Mouse (Mus musculus) c-Kit-negative CD71-positive TER-119-positive erythroid progenitor cells, embryonic 14.5 days (primary cell): ENCODE data around the gene Nyap1.
"Not testable (repeated sequence)": the region's sequence is repeated elsewhere in the genome, so short reads cannot be mapped to it uniquely, and the experiment has no call there.

Source experiments
- DNase-seq: peaks from one replicate; pipeline ENCODE4 v3.0.0-alpha.2; 2013; ENCODE audit warnings: low read depth, low spot score

The Nyap1 gene

DNA sequence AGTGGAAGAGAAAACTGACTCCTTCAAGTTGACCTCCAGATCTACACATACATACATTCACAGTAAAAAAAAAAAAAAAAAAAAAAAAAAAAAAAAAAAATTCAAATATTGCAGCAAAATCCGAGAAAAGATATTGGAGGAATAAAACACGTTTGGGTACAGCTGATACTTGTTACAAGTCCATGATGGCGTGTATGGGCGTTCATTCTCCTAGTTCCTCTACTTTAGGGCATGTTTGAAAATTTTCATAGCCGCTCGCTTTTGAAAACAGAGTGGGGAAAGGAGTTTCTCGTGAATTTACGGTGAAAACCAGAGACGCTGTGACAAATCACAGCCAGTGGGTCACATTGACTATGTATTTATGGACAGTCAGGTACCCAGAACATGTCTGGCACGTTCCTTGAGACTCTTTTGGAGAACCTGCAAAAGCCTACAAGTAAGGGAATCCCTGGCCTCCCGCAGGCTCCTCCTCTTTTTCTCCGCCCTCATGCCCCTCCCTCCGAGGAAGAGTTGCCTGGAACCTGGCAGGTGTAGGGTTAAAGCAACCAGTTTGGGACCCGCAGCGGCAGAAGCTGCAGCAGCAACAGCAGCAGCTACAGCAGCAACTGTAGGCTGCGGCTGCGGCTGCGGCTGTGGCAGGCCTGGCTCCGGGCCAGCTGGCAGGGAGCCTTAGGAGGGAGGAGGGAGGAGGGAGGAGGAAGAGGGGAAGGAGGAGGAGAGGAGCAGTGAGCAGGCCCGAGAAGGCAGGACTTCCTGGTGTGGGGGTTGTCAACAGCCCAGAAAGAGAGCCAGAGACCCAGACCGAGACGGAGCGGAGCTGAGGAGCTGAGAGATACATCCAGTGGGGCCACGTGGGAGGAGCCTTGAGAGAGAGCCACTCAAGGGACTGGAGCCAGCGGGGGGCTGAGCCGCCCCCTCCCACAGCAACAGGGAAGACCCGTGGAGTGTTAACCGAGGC is 4.1 kb upstream of the Nyap1 start, which contains the start of gene Tsc22d4:
TSS of gene Tsc22d4 (plus strand) at position 517 of the 958 bp plus-strand sequence.
- DNase-seq, result peak; percentile 71

DNA sequence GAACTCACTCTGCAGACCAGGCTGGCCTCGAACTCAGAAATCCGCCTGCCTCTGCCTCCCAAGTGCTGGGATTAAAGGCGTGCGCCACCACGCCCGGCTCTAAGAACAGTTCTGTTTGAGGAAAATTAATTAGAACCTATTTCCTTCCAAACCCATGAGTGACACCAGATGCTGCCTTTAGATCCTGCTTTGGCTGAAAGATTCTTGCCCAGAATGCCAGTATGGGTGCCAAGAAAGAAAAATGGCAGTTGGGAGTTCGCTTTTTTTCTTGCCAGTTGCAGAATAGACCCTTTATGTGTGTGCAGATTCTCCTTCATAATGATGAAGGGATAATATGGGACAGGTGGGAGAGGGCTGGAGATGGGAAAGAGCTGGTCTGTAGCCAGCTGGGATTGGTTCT is 2.8 kb upstream of the Nyap1 start:
- no peak for DNase-seq

DNA sequence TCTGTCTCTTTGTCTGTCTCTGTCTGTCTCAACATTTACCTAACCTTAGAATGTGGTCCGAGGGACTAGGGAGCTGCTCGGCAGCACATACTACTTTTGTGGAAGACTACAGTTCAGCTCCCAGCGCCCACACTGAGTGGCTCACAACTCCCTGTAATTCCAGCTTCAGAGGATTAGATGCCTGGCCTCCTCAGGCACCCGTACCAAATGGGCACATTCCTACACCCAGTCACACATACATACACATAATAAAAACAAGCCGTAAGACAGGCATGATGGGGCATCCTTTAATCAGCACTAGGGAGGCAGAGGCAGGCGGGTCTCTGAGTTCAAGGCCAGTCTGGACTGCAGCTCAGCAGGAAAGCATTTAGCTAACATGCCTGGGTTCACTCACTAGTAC is 1.4 kb upstream of the Nyap1 start:
- no peak for DNase-seq

DNA sequence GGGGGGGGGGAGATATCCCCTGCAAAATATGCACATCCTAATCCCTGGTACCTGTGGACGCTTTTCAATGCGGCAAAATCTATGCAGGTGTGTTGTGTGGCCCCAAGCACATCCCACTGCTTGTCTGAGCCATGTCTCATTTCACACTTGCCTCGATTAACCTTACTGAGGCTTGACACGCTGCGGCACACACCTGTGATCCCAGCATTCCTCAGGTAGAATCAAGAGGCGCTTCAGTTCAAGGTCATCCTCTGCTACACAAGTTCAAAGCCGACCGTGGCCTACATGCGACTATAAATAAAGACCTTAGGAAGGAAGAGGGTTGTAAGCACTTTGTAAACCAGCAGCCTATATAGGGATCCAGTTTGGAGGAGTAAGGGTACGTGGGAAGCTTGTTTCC is 641 bp upstream of the Nyap1 start:
- no peak for DNase-seq

DNA sequence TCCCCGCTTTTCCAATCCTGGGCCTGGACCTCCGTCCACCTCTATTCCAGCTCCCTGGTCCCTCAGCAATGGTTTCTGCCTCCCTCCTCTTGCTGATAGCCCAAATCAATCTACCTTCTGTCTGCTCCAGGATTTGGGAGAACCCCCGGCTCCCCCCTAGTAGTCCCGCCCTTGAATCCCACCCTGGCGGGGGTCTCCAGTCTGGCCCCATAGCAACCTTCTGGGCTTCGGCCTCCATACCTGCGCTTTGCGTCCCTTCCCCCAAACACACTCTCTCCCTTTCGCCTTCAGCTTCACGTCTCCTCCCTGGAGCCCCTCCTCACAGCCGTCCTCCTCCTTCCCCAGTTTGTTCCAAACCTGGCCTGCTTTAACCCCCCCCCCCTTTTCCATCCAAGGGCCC is 901 bp downstream of the Nyap1 start:
- DNase-seq, result no peak

DNA sequence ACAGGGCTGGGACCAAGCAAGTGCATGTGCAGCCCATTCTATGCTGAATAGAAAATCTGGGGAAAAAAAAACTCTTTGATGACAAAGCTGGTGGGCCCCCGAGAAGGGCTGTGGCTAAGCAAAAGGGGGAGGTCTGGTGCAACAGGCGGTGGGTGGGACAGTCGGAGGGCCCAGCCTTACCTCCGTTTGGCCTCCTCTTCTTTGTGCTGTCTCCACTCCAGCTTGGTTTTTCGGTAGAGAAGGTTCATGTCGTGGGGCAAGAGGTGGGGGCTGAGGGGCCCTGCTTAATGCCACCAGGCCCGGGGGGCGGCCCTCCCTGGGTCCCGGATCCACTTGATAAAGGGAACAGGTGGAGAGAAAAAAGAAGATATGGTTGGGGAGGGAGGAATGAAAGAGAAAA is 1.9 kb downstream of the Nyap1 start:
- DNase-seq, result no peak

DNA sequence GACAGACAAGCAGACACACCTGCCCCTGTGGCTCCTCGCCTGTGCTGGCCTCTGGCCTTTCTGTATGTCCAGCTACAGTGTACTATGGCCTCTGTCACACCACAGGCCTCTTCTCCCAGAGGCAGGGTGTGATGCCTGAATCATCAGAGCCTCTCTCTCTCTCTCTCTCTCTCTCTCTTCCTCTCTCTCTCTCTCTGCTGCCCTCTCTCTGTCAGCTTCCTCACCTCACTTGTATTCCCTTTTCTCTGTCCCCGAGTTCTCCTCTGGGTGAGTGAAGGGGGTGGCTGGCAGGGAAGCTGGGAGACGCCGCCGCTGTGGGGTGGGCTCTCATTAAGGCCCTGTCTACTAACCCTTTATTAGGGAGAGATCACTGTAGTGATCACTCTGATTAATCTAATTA is 2.9 kb downstream of the Nyap1 start:
- DNase-seq, result no peak

DNA sequence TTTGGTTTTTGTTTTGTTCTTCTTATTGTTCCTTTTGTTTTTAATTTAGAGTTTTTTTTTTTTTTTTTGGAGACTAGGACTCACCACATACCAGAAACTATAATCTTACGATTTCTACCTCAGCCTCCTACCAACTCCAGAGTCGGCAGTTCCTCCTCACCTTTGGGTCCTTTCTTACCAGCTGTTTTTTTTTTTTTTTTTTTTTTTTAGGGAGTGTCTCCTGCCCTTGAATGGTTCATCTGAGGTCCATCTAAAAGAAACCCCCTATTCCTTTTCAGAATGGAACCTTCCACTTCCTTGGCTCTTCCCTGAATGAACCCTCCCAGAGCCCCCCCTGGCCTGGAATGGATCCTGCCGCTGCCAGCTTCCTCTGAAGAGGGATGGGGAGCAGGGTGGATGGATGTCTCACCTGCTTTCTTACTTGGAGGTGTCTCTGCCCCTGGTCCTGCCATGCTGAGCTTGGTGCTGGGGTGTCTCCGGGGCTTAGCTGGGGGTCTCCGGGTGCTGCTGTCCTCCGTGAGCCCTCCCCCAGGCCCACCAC is 3.9 kb downstream of the Nyap1 start:
- no peak for DNase-seq

DNA sequence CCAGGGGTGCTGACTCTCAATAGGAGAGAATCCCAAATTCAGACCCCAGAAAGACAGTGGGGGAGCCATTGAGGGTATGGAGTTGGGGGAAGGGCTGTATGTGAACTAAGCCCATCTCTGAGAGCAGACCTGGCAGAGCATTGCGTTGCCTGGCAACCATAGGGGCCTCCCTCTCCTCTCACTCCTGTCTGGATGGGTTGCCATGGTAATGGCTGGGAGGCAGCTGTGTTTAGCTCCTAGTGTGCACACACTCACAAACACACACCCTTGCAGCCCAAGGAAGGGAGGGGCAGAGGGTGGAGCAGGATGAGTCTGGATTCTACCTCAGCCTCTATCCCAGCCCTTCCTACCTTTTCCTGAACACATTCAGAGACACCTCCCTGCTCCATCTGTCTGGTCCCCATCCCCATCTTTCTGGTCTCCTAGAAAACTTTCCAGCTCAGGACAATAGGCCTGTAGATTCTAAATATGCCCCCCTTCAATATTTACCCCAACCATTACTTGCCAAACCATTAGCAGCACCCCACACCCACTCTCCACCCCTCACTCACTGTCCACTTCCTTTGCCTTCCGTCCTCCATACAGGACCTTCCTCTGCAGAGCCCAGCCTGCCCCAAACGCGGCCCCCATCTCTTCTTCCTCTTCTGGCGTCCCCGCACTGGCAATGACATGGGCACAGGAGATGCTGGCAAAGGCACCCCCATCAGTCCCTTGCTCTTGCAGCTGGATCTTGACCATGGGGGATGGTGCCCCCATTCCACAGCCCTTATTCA is 6.9 kb downstream of the Nyap1 start:
- no peak for DNase-seq

DNA sequence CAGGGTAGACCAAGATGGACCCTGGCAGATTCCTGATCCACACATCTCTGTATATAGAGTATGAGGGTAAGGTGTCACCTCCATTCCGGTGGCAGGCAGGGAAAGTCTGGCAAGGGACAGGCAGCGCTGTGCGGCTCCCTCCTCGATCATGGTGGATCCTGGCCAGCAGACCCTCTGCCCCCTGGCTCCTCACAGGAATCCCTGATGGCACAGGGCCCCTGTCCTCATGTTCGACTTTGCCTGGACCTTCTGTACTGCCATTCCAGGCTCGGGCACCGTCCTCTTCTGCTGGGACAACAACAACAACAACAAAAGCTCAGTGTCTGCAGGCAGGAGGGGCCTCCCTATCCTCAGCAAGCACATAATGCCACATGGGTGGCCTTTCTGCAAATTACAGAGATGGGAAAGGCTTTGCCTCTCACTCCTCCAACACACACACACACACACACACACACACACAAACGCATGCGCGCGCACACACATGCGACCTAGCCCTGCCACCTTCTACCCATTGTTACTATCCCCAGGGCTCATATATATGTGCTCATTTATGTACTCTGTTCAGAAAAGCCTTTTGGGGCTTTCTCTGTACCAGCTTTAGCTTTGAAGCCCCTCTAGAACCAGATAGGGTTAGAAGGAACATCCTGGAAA is 7.6 kb downstream of the Nyap1 start:
- no peak for DNase-seq

DNA sequence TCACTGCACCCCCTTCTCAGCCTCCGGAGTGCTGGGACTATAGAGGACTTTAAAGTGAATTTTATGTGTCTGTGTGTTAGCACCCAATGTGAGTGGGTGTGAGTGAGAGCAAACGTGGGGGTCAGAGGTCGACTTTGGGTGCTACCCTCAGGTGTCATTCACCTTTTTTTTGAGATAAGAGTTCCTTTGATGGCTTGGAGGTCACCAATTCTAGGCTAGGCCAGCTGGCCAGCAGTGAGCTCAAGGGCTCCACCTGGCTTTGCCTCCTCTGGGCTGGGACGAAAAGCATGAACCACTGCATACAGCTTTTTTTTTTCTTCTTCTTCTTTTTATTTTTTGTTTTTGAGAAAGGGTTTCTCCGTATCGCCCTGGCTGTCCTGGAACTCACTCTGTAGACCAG is 14.6 kb downstream of the Nyap1 start:
- no peak for DNase-seq

DNA sequence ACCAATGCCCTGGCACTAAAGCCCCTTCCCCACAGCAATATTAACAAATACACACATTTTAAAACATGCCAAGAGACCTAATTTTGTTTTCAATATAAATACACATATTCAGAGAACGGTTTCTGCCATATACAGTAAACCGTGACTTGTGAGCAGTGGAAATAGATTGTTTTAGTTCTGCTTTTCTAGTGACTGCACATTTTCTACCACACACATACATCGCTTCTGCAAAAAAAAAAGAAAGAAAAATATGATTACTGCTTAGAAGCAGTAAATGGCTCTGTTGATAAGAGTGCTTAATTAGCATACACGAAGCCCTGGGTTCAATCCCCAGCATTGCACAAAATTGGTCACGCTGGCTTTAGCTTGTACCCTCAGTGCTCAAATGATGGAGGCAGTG is 17.6 kb downstream of the Nyap1 start:
- no peak for DNase-seq

DNA sequence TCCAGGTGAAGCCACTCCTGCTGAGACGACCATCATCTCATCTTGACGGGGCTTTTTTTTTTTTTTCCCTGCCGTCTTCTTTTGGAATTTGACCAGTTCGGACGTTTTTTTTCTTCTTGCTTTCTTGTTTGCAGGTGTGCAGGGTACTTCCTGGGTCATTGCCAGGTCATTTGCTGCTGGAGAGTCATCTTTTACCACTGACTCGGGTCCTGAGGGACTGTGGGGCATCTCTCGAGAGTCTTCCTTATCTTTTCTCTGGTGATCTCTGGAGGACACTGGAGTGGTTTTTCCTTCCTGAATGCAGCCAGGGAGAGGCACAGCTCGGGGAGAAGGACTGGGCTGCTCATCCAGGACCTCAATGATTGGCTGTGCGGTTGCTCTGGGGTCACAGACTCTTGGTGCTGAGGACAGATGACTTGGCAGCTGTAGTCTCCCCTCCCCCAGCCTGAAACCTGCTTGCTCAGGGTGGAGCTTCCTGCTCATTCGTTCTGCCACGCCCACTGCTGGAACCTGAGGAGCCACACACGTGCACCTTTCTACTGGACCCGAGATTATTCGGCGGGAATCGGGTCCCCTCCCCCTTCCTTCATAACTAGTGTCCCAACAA is 20.7 kb downstream of the Nyap1 start:
- not testable (repeated sequence) for DNase-seq

DNA sequence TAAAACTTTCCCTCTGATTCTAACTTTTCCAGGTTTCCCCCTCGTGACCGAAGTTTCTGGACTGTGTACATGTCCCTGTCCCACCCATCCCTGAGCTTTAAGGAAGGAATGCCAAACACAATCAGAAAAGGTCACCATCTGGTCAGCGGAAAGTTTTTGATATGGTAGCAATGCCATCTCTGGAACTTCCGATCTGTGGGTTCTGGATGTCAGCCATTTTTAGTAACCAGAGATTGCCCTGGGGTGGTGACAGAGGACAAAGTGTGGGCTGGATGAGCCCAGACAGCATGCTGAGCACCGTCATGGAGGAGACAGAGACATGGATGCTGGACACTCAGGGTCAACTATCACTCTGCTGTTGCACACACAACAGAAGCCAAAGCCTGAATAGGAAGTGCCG is 22.3 kb downstream of the Nyap1 start:
- DNase-seq, result no peak

DNA sequence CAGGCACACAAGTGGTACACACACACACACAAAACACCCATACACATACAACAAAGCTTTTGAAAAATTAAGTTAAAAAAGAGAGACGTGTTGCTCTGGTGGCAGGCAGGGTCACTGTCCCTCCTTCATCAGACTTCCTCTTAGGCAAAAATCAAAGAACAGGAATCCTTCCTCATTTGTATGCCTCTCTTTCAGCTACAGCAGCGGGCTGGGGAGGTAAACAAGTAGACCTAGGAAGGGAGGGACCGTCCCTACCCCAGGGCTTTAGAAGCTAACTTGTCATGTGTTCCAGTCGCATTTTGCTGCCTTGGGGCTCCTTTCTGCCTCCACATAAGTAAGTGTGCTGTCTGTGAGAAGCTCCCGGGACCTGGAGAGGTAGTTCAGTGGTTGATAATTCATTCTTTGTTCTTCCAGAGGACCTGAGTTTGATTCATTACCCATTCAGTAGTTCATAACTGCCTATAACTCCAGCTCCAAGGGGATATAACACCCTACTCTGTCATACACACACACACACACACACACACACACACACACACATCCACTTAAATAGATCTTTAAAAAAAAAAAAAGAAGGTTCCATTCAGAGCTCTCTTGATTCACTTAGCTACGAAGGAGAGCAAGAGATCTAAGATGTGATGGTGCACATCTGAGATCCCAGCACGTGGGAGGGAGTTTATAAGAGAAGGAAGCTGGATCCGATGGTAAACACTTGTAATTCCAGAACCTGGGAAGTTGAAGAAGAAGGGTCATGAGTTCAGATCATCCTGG is 23.2 kb downstream of the Nyap1 start:
- no peak for DNase-seq

DNA sequence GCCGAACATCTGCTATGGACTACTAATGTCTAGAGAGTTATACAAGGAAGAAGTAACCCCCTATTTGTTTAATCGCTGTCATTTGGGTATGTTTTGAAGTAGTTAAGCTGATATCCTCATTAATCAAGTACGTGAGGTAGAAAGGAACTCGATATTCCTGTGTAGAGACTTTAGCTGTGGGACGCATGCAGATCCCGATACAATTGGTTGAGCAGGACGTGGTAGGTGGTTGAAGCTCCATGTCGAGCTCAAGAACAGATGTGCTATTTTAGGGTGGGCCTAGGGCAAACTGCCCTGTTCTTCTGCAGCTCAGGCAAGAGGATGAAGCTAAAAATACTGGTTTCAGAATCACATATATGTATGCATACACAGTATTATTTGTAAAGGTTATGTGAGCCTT is 25.7 kb downstream of the Nyap1 start:
- no peak for DNase-seq

DNA sequence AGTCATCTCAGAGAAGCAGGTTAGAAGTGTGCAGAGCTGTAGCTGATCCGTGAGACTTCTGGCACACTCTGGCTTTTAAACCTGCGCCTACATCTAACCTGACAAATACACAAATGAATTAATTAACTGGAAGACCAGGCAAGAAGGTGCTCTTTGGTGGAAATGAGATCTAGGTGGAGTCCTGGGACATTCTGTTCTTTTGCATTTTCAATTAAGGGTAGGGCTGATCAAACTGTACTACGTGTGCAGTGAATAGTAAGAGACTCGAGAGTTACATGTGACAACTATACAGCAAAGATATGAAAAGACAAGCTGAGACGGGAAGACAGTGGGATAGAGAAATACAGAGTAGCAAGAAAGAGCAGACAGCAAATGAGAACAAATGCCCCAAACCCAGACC is 28.0 kb downstream of the Nyap1 start:
- DNase-seq, result no peak

DNA sequence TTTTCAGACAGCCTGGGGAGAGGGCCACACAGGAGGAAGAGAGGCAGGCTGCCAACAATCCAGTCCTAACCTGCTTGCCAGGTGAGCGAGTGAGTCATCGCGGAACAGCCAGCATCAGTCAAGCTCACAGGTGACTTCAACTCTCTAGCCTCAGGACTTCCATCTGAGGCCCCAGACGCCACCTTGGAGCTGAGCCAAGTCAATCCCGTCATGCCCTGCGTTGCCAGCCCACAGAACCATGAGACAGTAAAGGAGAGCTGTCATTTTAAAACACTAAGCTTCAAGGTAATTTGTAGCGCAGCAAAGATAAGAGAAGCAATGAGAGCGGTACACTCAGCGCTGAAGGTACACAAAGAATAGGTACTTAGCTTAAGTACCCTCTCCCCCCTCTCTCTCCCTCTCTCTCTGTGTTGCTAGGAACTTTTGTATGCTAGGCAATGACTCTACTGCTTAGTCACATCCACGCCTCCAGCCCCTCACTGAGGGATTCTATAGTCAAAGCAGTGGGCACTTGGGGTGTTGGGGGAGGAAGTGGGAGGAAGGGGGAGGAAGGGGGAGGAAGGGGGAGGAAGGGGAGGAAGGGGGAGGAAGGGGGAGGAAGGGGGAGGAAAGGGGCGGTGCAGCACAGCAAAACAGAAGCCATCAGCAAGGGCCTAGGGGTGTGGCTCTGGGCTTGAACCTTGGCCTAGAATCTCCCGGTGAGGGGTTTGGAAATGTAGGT is 34.3 kb downstream of the Nyap1 start:
- no peak for DNase-seq

DNA sequence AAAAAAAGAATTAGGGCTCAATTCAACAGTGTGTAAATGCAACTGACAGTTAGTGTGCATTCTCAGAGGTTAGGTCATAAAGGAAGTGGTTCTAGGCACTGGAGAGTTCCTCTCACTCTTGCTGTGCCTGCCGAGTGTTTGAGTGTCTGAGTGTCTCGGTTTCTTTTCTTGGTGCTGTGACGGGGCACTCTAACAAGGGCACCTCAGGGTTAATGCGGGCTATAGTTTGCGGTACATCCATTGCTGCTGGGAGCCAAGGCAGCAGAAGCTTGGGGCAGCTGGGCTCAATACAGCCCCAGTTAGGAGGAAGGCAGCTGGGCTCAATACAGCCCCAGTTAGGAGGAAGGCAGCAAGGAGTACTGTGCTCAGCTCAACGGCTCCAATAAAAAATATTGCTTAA is 36.2 kb downstream of the Nyap1 start:
- DNase-seq, result no peak

DNA sequence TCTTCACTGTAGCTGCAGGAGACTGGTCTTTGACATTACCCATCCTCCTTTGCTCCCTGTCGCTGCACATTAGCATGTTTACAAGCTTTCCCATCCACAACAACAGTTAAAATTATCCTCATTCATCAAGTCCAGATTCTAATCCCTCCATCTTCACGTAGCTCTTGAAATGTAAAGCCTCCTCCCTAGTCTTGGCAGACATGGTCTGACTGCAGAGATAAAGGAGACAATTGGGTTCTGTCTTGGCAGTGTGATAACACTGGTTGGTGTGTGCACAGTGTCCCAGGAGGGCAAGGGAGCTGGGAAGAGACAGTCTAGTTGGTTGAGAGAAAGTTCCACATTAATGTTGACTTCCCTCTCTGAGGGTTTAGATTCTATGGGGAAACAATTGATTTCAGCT is 41.6 kb downstream of the Nyap1 start:
- DNase-seq, result no peak
